Mouse (Mus musculus): ENCODE data around the gene Bcl11b. TPM values are rescaled to one million over a fixed set of nuclear protein-coding genes. Genes with fewer than 3 reads are reported as not detected.

Gene Bcl11b
- total RNA-seq, 2 experiments from 2014 or later = 0.38 to 1.3 TPM

Other genes with a start within 250 kb of the Bcl11b start
- 121 and 122 TPM in 2 replicates for gene Setd3, start 175.7 kb upstream of the Bcl11b start, total RNA-seq (2015; ENCODE audit: low replicate concordance)
- 162 and 177 TPM in 2 replicates for gene Setd3, start 175.7 kb upstream of the Bcl11b start, total RNA-seq (2017; ENCODE audit: low replicate concordance)
- gene Ccnk, start 176.0 kb upstream of the Bcl11b start, total RNA-seq (2015; ENCODE audit: low replicate concordance) = 38.1 and 80.0 TPM in 2 replicates
- gene Ccnk, start 176.0 kb upstream of the Bcl11b start, total RNA-seq (2017; ENCODE audit: low replicate concordance) = 19.3 and 24.7 TPM in 2 replicates